In genomic region chr11:77821648-77822047, GRCm38 (mm10) we compare ENCODE assay signal across 10 mouse cellular contexts. TPM values are rescaled to one million over a fixed set of nuclear protein-coding genes. Genes with fewer than 3 reads are reported as not detected.
DNase-seq lines count a peak whose midpoint lies in the region; ATAC-seq and TF ChIP-seq lines count a peak whose summit lies in the region.
"Had no signal": no experiment of that assay in that cellular context is flagged by ENCODE, and none has a peak within 500 bp of the region (broad histone marks: within the 10 kb centered on the region; RNA-seq: fewer than 3 reads in every experiment).

No protein-coding gene starts in this region.

- peak; percentile 64 for DNase-seq in kidney, adult 2 months
- peak; percentile 49 for DNase-seq in A20 (ENCODE audit: low read depth, low spot score)
- peak; percentile 75 for DNase-seq in cerebellum, adult 9-11 months
- DNase-seq in kidney, postnatal 10 days, result peak; percentile 67
- DNase-seq in retina, embryonic 14.5 days (ENCODE audit: low spot score), result peak; percentile 77
- no peak for DNase-seq in right cerebral cortex, postnatal 36 days (ENCODE audit: low spot score in 2 of 2)

- ATAC-seq in kidney, embryonic 16.5 days (ENCODE audit: low FRiP score, low TSS enrichment), result no peak

- TF ChIP-seq CTCF in kidney, adult 2 months (conservative IDR thresholded peaks at IDR 0.05; ENCODE audit: insufficient read depth, insufficient read length, low read depth, low read length), result peak; percentile 94
- TF ChIP-seq CTCF in E14TG2a.4 (conservative IDR thresholded peaks at IDR 0.05; ENCODE audit: low read length), result peak; percentile 84

- H3K9ac ChIP-seq in kidney, embryonic 16.5 days (replicated peaks; ENCODE audit: low read length), result no peak overlapping the region
- H3K9ac ChIP-seq: lung, embryonic 15.5 days had no signal

- 32% methylated on average over 8 of the region's 8 CpGs for WGBS in kidney, adult 2 months
- 17% methylated on average over 8 of the region's 8 CpGs for WGBS in kidney, embryonic 16.5 days

- H3K4me3 ChIP-seq in kidney, adult 2 months (ENCODE audit: insufficient read depth, low read depth, low read length), result no peak overlapping the region
- H3K4me3 ChIP-seq in kidney, embryonic 16.5 days (ENCODE audit: low read length), result no peak overlapping the region
- no peak overlapping the region for H3K4me3 ChIP-seq in E14TG2a.4 (replicated peaks; ENCODE audit: low read length)
- H3K4me3 ChIP-seq: lung, embryonic 15.5 days had no signal

- no peak for TF ChIP-seq POLR2A in kidney, adult 2 months (IDR thresholded peaks at IDR 0.05; ENCODE audit: low read depth, low read length)

- H3K27me3 ChIP-seq in kidney, adult 2 months (replicated peaks; ENCODE audit: control insufficient read depth, insufficient read depth, low read length), result no peaks in the 10 kb centered on the region
- no peaks in the 10 kb centered on the region for H3K27me3 ChIP-seq in kidney, embryonic 16.5 days (ENCODE audit: insufficient read depth, low read length)
- H3K27me3 ChIP-seq in E14TG2a.4 (ENCODE audit: insufficient read depth, low read length), result peaks cover 9% of the 10 kb centered on the region
- H3K27me3 ChIP-seq: lung, embryonic 15.5 days had no signal

- no peak overlapping the region for H3K4me2 ChIP-seq in kidney, embryonic 16.5 days (replicated peaks; ENCODE audit: low read depth, low read length)
- H3K4me2 ChIP-seq: lung, embryonic 15.5 days had no signal

- H3K9me3 ChIP-seq in kidney, embryonic 16.5 days (ENCODE audit: low read length), result no peaks in the 10 kb centered on the region
- H3K9me3 ChIP-seq in E14TG2a.4 (ENCODE audit: low read length), result no peaks in the 10 kb centered on the region
- H3K9me3 ChIP-seq: lung, embryonic 15.5 days had no signal

- no peak overlapping the region for H3K27ac ChIP-seq in kidney, adult 2 months (ENCODE audit: insufficient read depth, low read depth, low read length)
- H3K27ac ChIP-seq in kidney, embryonic 16.5 days (ENCODE audit: low read length), result no peak overlapping the region
- H3K27ac ChIP-seq: lung, embryonic 15.5 days had no signal

- H3K4me1 ChIP-seq in kidney, adult 2 months (ENCODE audit: control insufficient read depth, insufficient read depth, low read length), result no peaks in the 10 kb centered on the region
- 0 out of 2 replicates have a peak, but pooled peaks cover 3% of the 10 kb centered on the region for H3K4me1 ChIP-seq in kidney, embryonic 16.5 days (ENCODE audit: insufficient read depth, low read length)
- peaks cover 65% of the 10 kb centered on the region for H3K4me1 ChIP-seq in E14TG2a.4 (replicated peaks; ENCODE audit: low read depth, low read length)

- H3K36me3 ChIP-seq in kidney, adult 2 months (ENCODE audit: control insufficient read depth, insufficient read depth, low read length), result peaks cover 5% of the 10 kb centered on the region; the same call in 1 of the 2 replicates
- H3K36me3 ChIP-seq in kidney, embryonic 16.5 days (ENCODE audit: insufficient read depth, low read length), result peaks cover 33% of the 10 kb centered on the region
- peaks cover 66% of the 10 kb centered on the region for H3K36me3 ChIP-seq in E14TG2a.4 (ENCODE audit: insufficient read depth, low read length)

RNA-seq across cellular contexts. Expression of gene Gm10277, which starts 34.1 kb away (rescaled TPM):
- 0.04 TPM in 1 of 2 replicates, not detected in the other for polyA plus RNA-seq in kidney, adult 2 months (2012; rRNA removed)
- 1.5 and 1.6 TPM in 2 replicates for polyA plus RNA-seq in kidney, embryonic 16.5 days (2015; fragmentation: Nextera tagmentation; extraction: Ambion mirVana)
- polyA plus RNA-seq: frontal cortex, adult 2 months had no signal

RNA-seq across cellular contexts. Expression of gene Myo18a, which starts 58.6 kb away (rescaled TPM):
- polyA plus RNA-seq in kidney, adult 2 months (2012; rRNA removed), result 92.0 and 93.1 TPM in 2 replicates
- polyA plus RNA-seq in kidney, embryonic 16.5 days (2015; fragmentation: Nextera tagmentation; extraction: Ambion mirVana), result 32.4 and 38.1 TPM in 2 replicates

Comparison
In these comparisons a context has a peak if more than half of its experiments do, and no peak if none do; other contexts are left out.
1. DNase-seq: peak in kidney, adult 2 months (single experiment), A20 (single experiment), cerebellum, adult 9-11 months (single experiment), kidney, postnatal 10 days (single experiment) and retina, embryonic 14.5 days (single experiment); none in right cerebral cortex, postnatal 36 days (0 of 2).